Mouse (Mus musculus): ENCODE results near the gene Pfkm.

- TF ChIP-seq CTCF (conservative IDR thresholded peaks at IDR 0.05 in 1 of 2, IDR thresholded peaks at IDR 0.05 in 1 of 2; ENCODE audit: low read depth in 2 of 2, low read length in 2 of 2): no peak
- TF ChIP-seq CHD2 (IDR thresholded peaks at IDR 0.05; ENCODE audit: low read length): no peak; the same call in 1 of the 2 replicates
- TF ChIP-seq USF1 (IDR thresholded peaks at IDR 0.05; ENCODE audit: low read depth, low read length): no peak
- TF ChIP-seq JUN (IDR thresholded peaks at IDR 0.05; ENCODE audit: insufficient read depth, low read depth, low read length): peak; percentile 76
- no peak for TF ChIP-seq ZMIZ1 (IDR thresholded peaks at IDR 0.05; ENCODE audit: low read depth, low read length)
- no peak; the same call in 1 of the 2 replicates for TF ChIP-seq MXI1 (IDR thresholded peaks at IDR 0.05; ENCODE audit: low read depth, low read length)
- TF ChIP-seq EP300 (IDR thresholded peaks at IDR 0.05; ENCODE audit: low read length): peak; percentile 74
- peak; percentile 62; the same call in 1 of the 2 replicates for TF ChIP-seq JUND (conservative IDR thresholded peaks at IDR 0.05; ENCODE audit: low read depth, low read length)
- no peak for TF ChIP-seq ZKSCAN1 (IDR thresholded peaks at IDR 0.05; ENCODE audit: borderline replicate concordance, low read depth, low read length)
- TF ChIP-seq TBP (conservative IDR thresholded peaks at IDR 0.05; ENCODE audit: low read depth, low read length): no peak
Observed at GRCm38 (mm10) chr15:98170365-98170764, 78.0 kb downstream of the Pfkm start.

All from CH12.LX (cell line).